Mouse (Mus musculus): ENCODE data around the gene Zcchc2.

GRCm38 (mm10) chr1:106031908-106032307 lies 41.7 kb downstream of the Zcchc2 start:
- no peak for TF ChIP-seq CTCF (IDR thresholded peaks at IDR 0.05; ENCODE audit: borderline replicate concordance, insufficient read depth, low read length)
- no peak for TF ChIP-seq POLR2A (IDR thresholded peaks at IDR 0.05; ENCODE audit: low read depth, low read length)
